Comparison of ENCODE assay signal across 7 mouse cellular contexts in genomic region chr6:86404100-86404861, GRCm38 (mm10). TPM values are rescaled to one million over a fixed set of nuclear protein-coding genes. Genes with fewer than 3 reads are reported as not detected.
DNase-seq lines count a peak whose midpoint lies in the region; ATAC-seq and TF ChIP-seq lines count a peak whose summit lies in the region.

Tia1 (plus strand) TSS chr6:86404219.

- H3K9me3 ChIP-seq in embryonic facial prominence, embryonic 10.5 days, result no peaks in the 10 kb centered on the region
- H3K9me3 ChIP-seq in intestine, postnatal 0 days (ENCODE audit: control insufficient read depth), result no peaks in the 10 kb centered on the region
- H3K9me3 ChIP-seq in midbrain, embryonic 12.5 days, result no peaks in the 10 kb centered on the region

- H3K9ac ChIP-seq in intestine, postnatal 0 days (ENCODE audit: low read depth, low read length), result peak within 1 kb of the TSS; percentile 95
- H3K9ac ChIP-seq in midbrain, embryonic 12.5 days (replicated peaks), result peak within 1 kb of the TSS; percentile 98

- no peaks in the 10 kb centered on the region for H3K27me3 ChIP-seq in embryonic facial prominence, embryonic 10.5 days (replicated peaks; ENCODE audit: low read depth, poor library complexity, severe bottlenecking)
- H3K27me3 ChIP-seq in intestine, postnatal 0 days (replicated peaks; ENCODE audit: control insufficient read depth, insufficient read depth, low read length), result no peaks in the 10 kb centered on the region
- H3K27me3 ChIP-seq in midbrain, embryonic 12.5 days, result 0 out of 2 replicates have a peak, but pooled peaks cover 4% of the 10 kb centered on the region
- H3K27me3 ChIP-seq in small intestine, adult 2 months (ENCODE audit: control insufficient read depth, insufficient read depth, low read length), result no peaks in the 10 kb centered on the region

- ATAC-seq in intestine, postnatal 0 days, result peak; percentile 94
- peak; percentile 95 for ATAC-seq in midbrain, embryonic 12.5 days (ENCODE audit: low FRiP score, low read depth)

- peak; percentile 46 for TF ChIP-seq POLR2A in small intestine, adult 2 months (IDR thresholded peaks at IDR 0.05; ENCODE audit: low read depth, low read length)

- peaks cover 17% of the 10 kb centered on the region for H3K4me1 ChIP-seq in embryonic facial prominence, embryonic 10.5 days
- 0 out of 2 replicates have a peak, but pooled peaks cover 3% of the 10 kb centered on the region for H3K4me1 ChIP-seq in intestine, postnatal 0 days (replicated peaks; ENCODE audit: control insufficient read depth, insufficient read depth, low read length)
- peaks cover 13% of the 10 kb centered on the region for H3K4me1 ChIP-seq in midbrain, embryonic 12.5 days
- H3K4me1 ChIP-seq in small intestine, adult 2 months (ENCODE audit: control insufficient read depth, insufficient read depth, insufficient read length, low read length), result no peaks in the 10 kb centered on the region; the same call in none of the 2 replicates

- TF ChIP-seq CTCF in intestine, postnatal 0 days (IDR thresholded peaks at IDR 0.05; ENCODE audit: low read depth), result no peak
- TF ChIP-seq CTCF in small intestine, adult 2 months (IDR thresholded peaks at IDR 0.05; ENCODE audit: extremely low read depth, insufficient read length, insufficient replicate concordance, low read depth, low read length), result no peak

- intact Hi-C loops in left cerebral cortex, postnatal 4 days (cut with DNase I), result no loop called here

- H3K36me3 ChIP-seq in embryonic facial prominence, embryonic 10.5 days (replicated peaks), result peaks cover 32% of the 10 kb centered on the region
- no peaks in the 10 kb centered on the region for H3K36me3 ChIP-seq in intestine, postnatal 0 days (ENCODE audit: control insufficient read depth, insufficient read depth)
- 0 out of 2 replicates have a peak, but pooled peaks cover 6% of the 10 kb centered on the region for H3K36me3 ChIP-seq in midbrain, embryonic 12.5 days
- H3K36me3 ChIP-seq in small intestine, adult 2 months (ENCODE audit: control insufficient read depth, insufficient read depth, low read length), result peaks cover 2% of the 10 kb centered on the region; the same call in 1 of the 2 replicates

- peak within 1 kb of the TSS; percentile 91 for H3K4me3 ChIP-seq in embryonic facial prominence, embryonic 10.5 days
- H3K4me3 ChIP-seq in intestine, postnatal 0 days (ENCODE audit: low read depth, low read length), result peak within 1 kb of the TSS; percentile 93
- H3K4me3 ChIP-seq in midbrain, embryonic 12.5 days, result peak within 1 kb of the TSS; percentile 87
- H3K4me3 ChIP-seq in small intestine, adult 2 months (ENCODE audit: low read depth, low read length), result peak within 1 kb of the TSS; percentile 91

- peak; percentile 97 for DNase-seq in adrenal gland, postnatal 10 days
- peak; percentile 98 for DNase-seq in embryonic facial prominence, embryonic 10.5 days (ENCODE audit: low spot score)
- no peak for DNase-seq in gonadal fat pad, adult 2 months (ENCODE audit: low read depth)
- peak; percentile 99 for DNase-seq in left cerebral cortex, postnatal 4 days

- WGBS in embryonic facial prominence, embryonic 10.5 days, result under 1% methylated on average over 62 of the region's 62 CpGs
- WGBS in intestine, postnatal 0 days, result under 1% methylated on average over 62 of the region's 62 CpGs
- under 1% methylated on average over 62 of the region's 62 CpGs for WGBS in midbrain, embryonic 12.5 days
- WGBS in small intestine, adult 2 months, result under 1% methylated on average over 62 of the region's 62 CpGs

- H3K27ac ChIP-seq in embryonic facial prominence, embryonic 10.5 days (replicated peaks), result peak within 1 kb of the TSS; percentile 100
- peak within 1 kb of the TSS; percentile 99 for H3K27ac ChIP-seq in intestine, postnatal 0 days (ENCODE audit: low read depth, low read length)
- peak within 1 kb of the TSS; percentile 100 for H3K27ac ChIP-seq in midbrain, embryonic 12.5 days (replicated peaks)
- peak within 1 kb of the TSS; percentile 98 for H3K27ac ChIP-seq in small intestine, adult 2 months (ENCODE audit: insufficient read depth, low read depth, low read length)

- peak within 1 kb of the TSS; percentile 69 for H3K4me2 ChIP-seq in intestine, postnatal 0 days (replicated peaks; ENCODE audit: low read depth)
- H3K4me2 ChIP-seq in midbrain, embryonic 12.5 days (replicated peaks), result peak within 1 kb of the TSS; percentile 74

RNA-seq across cellular contexts. Expression of gene Tia1, which starts in this region (rescaled TPM):
- total RNA-seq in adrenal gland, postnatal 10 days (2021), result 10 to 100 TPM; 43.8 to 86.4 TPM
- 214 and 222 TPM in 2 replicates for polyA plus RNA-seq in embryonic facial prominence, embryonic 10.5 days (2016; fragmentation: Nextera tagmentation; extraction: Ambion mirVana)
- 26.8 and 28.8 TPM in 2 replicates for polyA plus RNA-seq in gonadal fat pad, adult 2 months (2012; rRNA removed)
- polyA plus RNA-seq in intestine, postnatal 0 days (2015; fragmentation: Nextera tagmentation; extraction: Ambion mirVana), result 33.0 and 35.7 TPM in 2 replicates
- total RNA-seq in left cerebral cortex, postnatal 4 days (2021), result 100 to 1,000 TPM; 192 TPM
- polyA plus RNA-seq in midbrain, embryonic 12.5 days (2016; fragmentation: Nextera tagmentation; extraction: Ambion mirVana), result 356 and 362 TPM in 2 replicates
- polyA plus RNA-seq in small intestine, adult 2 months (2012; rRNA removed), result 3.4 and 6.8 TPM in 2 replicates
